Mouse (Mus musculus): ENCODE results near the gene Disc1. TPM values are rescaled to one million over a fixed set of nuclear protein-coding genes. Genes with fewer than 3 reads are reported as not detected.

Disc1 gene
- 1 to 10 TPM in 1 of 2 experiments, under 1 TPM in 1; 0.84 to 1.3 TPM for total RNA-seq (2021)
- long read RNA-seq, experiment 1: 0 reads
- long read RNA-seq, experiment 2, partial matches to known transcripts: 0 of 1 reads
- long read RNA-seq, experiment 2, other reads (novel, unspliced or antisense): 1 of 1 reads

GRCm38 (mm10) chr8:125053505-125054435 lies at the start of gene Disc1:
Gene Disc1 (plus strand): TSS chr8:125054195.
- Histone ChIP-seq H3K27ac (peak within 1 kb of the TSS; percentile 79), H3K4me3 (peak within 1 kb of the TSS; percentile 81)
- intact Hi-C loops (cut with DNase I): no loop called here
- TF ChIP-seq CTCF (IDR thresholded peaks at IDR 0.05): no peak
- peak; percentile 64 for DNase-seq

- Histone ChIP-seq H3K27ac (peak within 1 kb of the TSS; percentile 91), H3K4me3 (peak within 1 kb of the TSS; percentile 93)
- peak; percentile 97 for DNase-seq
- TF ChIP-seq CTCF (IDR thresholded peaks at IDR 0.05): peak; percentile 27
- intact Hi-C loops (cut with DNase I): loop anchor here (1.0 to 2.0 kb wide), 3 partner anchors 64 to 150 kb away; partner anchors contain the start of genes 2810004N23Rik, Egln1, Exoc8 and Gnpat
Observed at GRCm38 (mm10) chr8:125012695-125013627, 41.0 kb upstream of the Disc1 start, which contains the start of gene Tsnax. Gene Tsnax (plus strand): TSS chr8:125012997.

- intact Hi-C loops (cut with DNase I): no loop called here
- peak overlapping the region; percentile 54; the same call in 1 of the 2 replicates for H3K27ac ChIP-seq
Observed at GRCm38 (mm10) chr8:125024085-125024484, 29.9 kb upstream of the Disc1 start.

GRCm38 (mm10) chr8:125027211-125027610 lies 26.8 kb upstream of the Disc1 start:
- H3K27ac ChIP-seq: peak overlapping the region; percentile 41
- H3K4me3 ChIP-seq: no peak overlapping the region
- no peak for TF ChIP-seq CTCF (IDR thresholded peaks at IDR 0.05)
- DNase-seq: no peak
- intact Hi-C loops (cut with DNase I): no loop called here

More at GRCm38 (mm10) chr8:125024085-125024484, 29.9 kb upstream of the Disc1 start:
- TF ChIP-seq CTCF (IDR thresholded peaks at IDR 0.05): no peak
- DNase-seq: no peak
- no peak overlapping the region for H3K4me3 ChIP-seq

- TF ChIP-seq CTCF (IDR thresholded peaks at IDR 0.05): no peak
- intact Hi-C loops (cut with DNase I): no loop called here
Observed at GRCm38 (mm10) chr8:125028841-125029240, 25.2 kb upstream of the Disc1 start.

GRCm38 (mm10) chr8:125031276-125031675 lies 22.7 kb upstream of the Disc1 start:
- TF ChIP-seq CTCF (IDR thresholded peaks at IDR 0.05): no peak
- H3K4me3 ChIP-seq: no peak overlapping the region
- DNase-seq: no peak
- intact Hi-C loops (cut with DNase I): no loop called here
- H3K27ac ChIP-seq: no peak overlapping the region

More at GRCm38 (mm10) chr8:125028841-125029240, 25.2 kb upstream of the Disc1 start:
- H3K27ac ChIP-seq: no peak overlapping the region
- no peak overlapping the region for H3K4me3 ChIP-seq
- DNase-seq: no peak

- peak; percentile 93 for TF ChIP-seq CTCF (IDR thresholded peaks at IDR 0.05)
- DNase-seq: peak; percentile 81
Observed at GRCm38 (mm10) chr8:125034669-125035068, 19.3 kb upstream of the Disc1 start.

GRCm38 (mm10) chr8:125037081-125037480 lies 16.9 kb upstream of the Disc1 start:
- H3K4me3 ChIP-seq: no peak overlapping the region
- TF ChIP-seq CTCF (IDR thresholded peaks at IDR 0.05): no peak
- H3K27ac ChIP-seq: peak overlapping the region; percentile 55
- DNase-seq: peak; percentile 33
- intact Hi-C loops (cut with DNase I): loop anchor here (5.0 kb wide), 2 partner anchors 85 to 140 kb away; partner anchors contain the start of genes Exoc8 and Sprtn

More at GRCm38 (mm10) chr8:125034669-125035068, 19.3 kb upstream of the Disc1 start:
- Histone ChIP-seq H3K27ac (no peak overlapping the region), H3K4me3 (no peak overlapping the region)
- intact Hi-C loops (cut with DNase I): loop anchor here (5.0 kb wide), 2 partner anchors 82 to 137 kb away; partner anchors contain the start of genes Exoc8 and Sprtn

GRCm38 (mm10) chr8:125038731-125039130 lies 15.3 kb upstream of the Disc1 start:
- Histone ChIP-seq H3K27ac (peak overlapping the region; percentile 55), H3K4me3 (no peak overlapping the region)
- no peak for TF ChIP-seq CTCF (IDR thresholded peaks at IDR 0.05)
- DNase-seq: peak; percentile 36
- intact Hi-C loops (cut with DNase I): loop anchor here (5.0 kb wide), 2 partner anchors 86 to 141 kb away; partner anchors contain the start of genes Exoc8 and Sprtn

GRCm38 (mm10) chr8:125040587-125041375 lies 13.2 kb upstream of the Disc1 start:
- intact Hi-C loops (cut with DNase I): no loop called here
- no peak for TF ChIP-seq CTCF (IDR thresholded peaks at IDR 0.05)

GRCm38 (mm10) chr8:125041496-125041895 lies 12.5 kb upstream of the Disc1 start:
- Histone ChIP-seq H3K27ac (no peak overlapping the region), H3K4me3 (no peak overlapping the region)
- no peak for TF ChIP-seq CTCF (IDR thresholded peaks at IDR 0.05)
- intact Hi-C loops (cut with DNase I): no loop called here
- no peak for DNase-seq

More at GRCm38 (mm10) chr8:125040587-125041375, 13.2 kb upstream of the Disc1 start:
- H3K27ac ChIP-seq: no peak overlapping the region
- no peak for DNase-seq
- H3K4me3 ChIP-seq: no peak overlapping the region
